Mouse (Mus musculus) urinary bladder, postnatal 25 days (tissue): ENCODE measurements at regions not wholly inside any gene's neighbourhood (a gene's known extent, or its start where the extent isn't known, plus 50 kb on each side); places are given as distances from the start of the nearest gene placed in this dataset.
"Not testable (repeated sequence)": the region's sequence is repeated elsewhere in the genome, so short reads cannot be mapped to it uniquely, and the experiment has no call there.

Experiments used
- DNase-seq: peaks from one replicate; pipeline ENCODE4 v3.0.0; 2022; ENCODE audit warnings: low spot score

- no peak for DNase-seq
These were observed 102.0 kb upstream of the Ghr start for GRCm38 (mm10) chr15:3685254-3685653.

GRCm38 (mm10) chr15:3677026-3677425 lies 93.7 kb upstream of the Ghr start:
- DNase-seq: not testable (repeated sequence)

- no peak for DNase-seq
These were observed 89.3 kb upstream of the Ghr start for GRCm38 (mm10) chr15:3672586-3672985.

DNA sequence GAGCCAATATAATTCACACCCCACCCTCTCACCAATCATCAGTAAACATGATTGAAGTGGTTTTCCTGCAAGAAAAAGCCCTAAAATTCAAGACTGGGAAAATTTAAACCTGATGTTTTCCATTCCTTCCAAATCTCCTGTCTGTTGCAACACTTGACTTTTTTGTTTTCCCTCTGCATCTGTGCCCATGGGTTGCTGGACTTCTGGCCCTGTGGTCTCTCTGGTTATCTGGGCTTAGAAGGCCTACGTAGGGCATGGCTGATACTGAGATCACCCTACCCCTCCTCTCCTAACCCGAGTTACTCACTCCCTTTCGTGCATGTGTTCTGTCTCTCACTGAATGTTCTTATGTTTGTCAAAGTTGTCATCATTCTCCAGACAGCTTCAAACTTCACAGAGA lies 87.9 kb upstream of the Ghr start:
- no peak for DNase-seq

DNA sequence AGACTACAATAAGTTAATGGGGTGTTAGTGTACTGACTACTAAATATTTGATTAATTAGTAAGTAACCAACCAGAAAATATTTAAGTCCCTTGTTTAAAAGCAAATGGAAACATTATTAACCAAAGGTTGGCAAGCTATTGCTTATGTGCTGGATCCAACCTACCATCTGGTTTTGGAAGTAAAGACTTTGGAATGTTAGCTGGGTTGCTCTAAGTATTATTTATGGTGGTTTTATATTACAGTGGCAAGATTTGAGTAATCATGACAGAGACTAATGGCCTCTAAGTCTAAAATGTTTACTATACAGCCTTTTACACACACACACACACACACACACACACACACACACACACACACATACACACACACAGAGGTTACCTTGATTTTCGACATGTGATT lies 86.1 kb upstream of the Ghr start:
- DNase-seq: no peak

DNA sequence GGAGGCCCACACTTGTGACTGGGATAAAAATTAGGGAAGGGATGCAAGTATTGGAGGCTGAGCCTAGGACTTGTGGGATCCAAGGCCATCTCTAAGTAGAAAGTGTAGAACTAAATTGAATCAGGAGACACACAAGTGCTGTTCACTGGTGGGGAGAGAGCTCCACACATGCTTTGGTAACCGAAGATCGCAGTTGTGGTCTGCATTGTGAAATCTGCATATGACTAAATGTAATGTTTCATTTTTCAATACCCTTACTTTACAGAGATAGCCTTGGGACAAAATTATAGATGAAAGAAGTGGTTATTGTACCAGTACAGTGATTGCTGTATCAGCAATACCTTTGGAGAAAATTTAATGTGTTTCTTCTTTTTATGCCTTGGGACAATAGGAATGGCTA lies 85.6 kb upstream of the Ghr start:
- DNase-seq: no peak

- DNase-seq: no peak
These were observed 65.4 kb upstream of the Ghr start for GRCm38 (mm10) chr15:3648741-3649140.

DNA sequence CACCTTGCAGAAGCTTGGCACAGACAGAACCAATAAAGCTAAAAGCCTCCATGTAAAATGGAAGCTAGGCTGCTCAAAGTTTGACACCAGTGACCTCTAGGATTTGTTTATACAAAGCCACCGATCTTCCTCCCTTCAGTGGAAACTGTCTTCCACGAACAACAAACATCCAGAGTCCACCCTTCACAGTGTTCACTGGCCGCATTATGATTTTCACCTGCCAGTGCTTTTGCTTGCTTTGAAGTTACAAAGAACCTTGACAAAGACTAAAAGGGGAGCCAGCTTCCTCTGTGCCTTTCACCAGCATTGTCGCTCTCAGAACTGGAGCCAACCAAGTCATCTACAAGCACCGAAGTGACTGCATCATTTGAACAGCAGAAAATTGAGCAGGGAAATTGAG lies 56.8 kb upstream of the Ghr start:
- no peak for DNase-seq
